Mouse (Mus musculus): ENCODE data around the gene Atp5b.
"Not testable (repeated sequence)": the region's sequence is repeated elsewhere in the genome, so short reads cannot be mapped to it uniquely, and the experiment has no call there.

Atp5b gene

DNA sequence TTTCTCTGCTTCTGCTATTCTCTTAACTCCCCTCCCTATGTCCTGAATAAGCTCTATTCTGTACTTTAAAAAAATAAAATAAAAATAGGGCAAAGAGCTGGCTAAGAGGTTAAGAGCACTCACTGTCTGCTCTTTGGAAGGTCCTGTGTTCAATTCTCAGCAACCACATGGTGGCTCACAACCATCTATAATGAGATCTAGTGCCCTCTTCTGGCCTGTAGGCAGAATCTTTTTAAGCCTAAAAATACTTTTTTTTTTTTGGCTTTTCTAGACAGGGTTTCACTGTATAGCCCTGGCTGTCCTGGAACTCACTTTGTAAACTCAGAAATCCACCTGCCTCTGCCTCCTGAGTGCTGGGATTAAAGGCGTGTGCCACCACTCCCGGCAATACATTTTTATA lies 12.6 kb upstream of the Atp5b start:
- DNase-seq, result not testable (repeated sequence)

DNA sequence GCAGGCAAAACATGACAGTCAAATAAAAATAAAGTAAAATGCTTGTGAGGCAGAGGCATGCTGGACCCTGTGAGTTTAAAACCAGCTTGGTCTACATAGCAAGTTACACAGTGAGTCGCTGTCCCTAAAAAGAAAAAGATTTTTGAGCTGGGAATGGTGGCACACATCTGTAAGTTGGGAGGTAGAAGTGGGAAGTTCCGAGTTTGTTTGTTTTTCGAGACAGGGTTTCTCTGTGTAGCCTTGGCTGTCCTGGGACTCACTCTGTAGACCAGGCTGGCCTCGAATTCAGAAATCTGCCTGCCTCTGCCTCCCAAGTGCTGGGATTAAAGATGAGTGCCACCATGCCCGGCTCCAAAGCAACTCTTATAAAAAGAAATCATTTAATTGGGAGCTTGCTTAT lies 4.8 kb upstream of the Atp5b start:
- DNase-seq, result not testable (repeated sequence)

DNA sequence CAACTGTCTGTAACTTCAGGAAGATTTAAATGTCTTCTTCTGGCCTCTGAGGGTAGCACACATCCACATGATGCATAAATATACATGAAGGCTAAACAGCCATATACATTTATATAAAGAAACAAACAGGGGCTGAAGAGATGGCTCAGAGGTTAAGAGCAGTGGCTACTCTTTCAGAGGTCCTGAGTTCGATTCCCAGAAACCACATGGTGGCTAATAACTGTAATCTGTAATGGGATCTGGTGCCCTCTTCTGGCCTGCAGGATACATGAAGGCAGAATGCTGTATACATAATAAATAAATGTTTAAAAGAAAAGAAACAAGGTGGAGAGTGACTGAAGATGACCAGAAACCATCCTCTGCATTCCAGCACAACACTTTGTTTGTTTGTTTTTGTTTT lies 2.6 kb upstream of the Atp5b start:
- peak in 1 of 2 experiments; percentile 23 for DNase-seq

DNA sequence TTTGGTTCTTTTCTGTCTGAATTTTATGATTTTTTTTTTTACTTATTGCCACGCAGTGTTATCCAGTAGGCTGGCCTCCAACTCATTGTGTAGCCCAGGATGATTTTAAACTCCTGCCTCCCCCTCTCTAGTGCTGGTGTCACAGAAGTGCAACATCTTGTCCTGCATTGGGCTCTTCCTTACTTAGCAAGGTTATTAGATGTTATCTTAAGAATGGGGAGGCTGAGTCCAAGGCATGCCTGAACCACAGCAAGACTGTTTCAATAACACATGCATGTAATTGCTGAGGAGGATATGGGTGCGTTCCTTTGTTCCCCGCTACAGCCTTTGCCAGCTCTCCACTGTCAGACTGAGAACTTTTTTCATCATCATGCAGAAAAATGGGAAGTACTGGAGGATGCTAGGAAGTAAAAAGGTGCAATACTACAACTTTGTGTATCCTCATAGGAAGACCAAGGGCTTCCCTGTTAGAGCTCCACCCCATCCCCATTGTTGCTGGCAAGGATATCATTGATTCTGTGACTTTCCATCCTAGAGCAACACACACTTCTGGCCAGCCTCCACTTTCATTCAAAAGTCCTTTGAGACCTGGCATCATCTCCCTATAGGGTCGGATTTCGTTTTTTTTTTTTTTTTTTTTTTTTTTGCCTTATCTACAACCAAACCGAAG lies 1.1 kb upstream of the Atp5b start:
- no peak for DNase-seq

DNA sequence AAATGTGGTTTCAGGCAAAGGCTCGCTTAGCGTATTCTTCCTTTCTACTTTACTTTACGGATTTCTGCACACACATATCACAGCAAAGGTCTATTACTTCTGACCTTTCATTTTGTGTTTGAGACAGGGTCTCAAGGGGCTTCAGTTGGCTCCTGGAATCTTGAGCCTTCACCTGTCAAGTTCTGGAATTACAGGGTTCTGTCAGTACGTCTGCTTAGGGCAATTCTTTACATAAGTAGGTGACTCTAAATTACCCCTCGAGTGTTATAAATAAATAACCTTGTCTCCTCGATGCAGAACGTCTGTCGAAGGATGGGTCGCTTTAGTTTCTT lies 630 bp upstream of the Atp5b start:
- DNase-seq, result no peak

DNA sequence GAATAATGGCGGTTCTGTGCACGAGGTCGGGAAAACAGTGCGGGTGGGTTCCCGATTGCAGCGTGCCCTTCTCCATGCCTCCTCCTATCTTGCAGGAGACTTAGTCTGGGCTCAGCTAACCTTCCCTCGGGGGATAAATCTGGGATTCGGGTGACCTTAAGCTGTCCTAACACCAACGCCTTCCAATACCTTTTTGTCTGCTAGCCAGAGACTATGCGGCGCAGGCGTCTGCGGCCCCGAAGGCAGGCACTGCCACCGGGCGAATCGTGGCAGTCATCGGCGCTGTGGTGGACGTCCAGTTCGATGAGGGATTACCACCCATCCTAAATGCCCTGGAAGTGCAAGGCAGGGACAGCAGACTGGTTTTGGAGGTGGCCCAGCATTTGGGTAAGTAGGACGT lies 615 bp downstream of the Atp5b start:
- DNase-seq, result peak; percentile 42 to 48

DNA sequence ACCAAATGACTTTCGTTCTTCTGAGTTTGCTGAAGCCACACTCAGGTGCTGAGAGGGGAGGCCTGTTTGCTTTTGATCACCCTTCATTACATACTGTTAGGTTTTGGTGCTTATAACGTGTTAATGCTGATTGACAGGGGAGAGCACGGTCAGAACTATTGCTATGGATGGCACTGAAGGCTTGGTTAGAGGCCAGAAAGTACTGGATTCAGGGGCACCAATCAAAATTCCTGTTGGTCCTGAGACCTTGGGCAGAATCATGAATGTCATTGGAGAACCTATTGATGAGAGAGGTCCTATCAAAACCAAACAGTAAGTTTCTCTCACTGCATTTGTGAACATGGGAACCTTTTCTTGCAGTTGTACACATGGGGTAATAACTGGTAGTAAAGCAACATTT lies 1.1 kb downstream of the Atp5b start:
- no peak for DNase-seq

DNA sequence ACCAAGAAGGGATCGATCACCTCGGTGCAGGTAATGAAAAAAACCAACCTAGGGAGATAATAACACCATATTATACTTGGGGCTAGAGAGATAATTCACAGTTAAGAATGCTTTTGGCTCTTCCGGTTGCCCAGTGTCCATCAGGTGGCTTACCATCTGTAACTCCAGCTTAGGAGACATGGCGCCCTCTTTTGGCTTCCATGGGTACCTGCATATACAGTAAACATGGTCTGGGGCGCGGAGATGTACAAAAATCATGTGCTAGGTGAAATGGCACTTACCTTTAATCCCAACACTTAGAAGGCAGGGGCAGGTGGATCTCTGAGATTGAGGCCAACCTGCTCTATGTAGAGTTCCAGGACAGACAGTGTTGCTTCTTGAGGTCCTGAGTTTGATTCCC lies 3.3 kb downstream of the Atp5b start:
- peak in 1 of 2 experiments; percentile 55 for DNase-seq

DNA sequence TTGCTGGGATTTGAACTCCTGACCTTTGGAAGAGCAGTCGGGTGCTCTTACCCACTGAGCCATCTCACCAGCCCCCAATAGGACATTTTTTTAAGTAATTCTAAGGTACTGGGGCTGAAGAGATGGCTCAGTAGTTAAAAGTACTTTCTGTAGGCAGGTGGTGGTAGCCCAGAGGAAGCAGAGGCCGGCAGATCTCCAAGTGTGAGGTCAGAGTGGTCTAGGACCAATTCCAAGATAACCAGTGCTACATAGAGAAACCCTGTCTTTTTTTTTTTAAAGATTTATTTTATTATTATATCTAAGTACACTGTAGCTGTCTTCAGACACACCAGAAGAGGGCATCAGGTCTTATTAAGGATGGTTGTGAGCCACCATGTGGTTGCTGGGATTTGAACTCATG lies 4.1 kb downstream of the Atp5b start:
- DNase-seq, result not testable (repeated sequence)

DNA sequence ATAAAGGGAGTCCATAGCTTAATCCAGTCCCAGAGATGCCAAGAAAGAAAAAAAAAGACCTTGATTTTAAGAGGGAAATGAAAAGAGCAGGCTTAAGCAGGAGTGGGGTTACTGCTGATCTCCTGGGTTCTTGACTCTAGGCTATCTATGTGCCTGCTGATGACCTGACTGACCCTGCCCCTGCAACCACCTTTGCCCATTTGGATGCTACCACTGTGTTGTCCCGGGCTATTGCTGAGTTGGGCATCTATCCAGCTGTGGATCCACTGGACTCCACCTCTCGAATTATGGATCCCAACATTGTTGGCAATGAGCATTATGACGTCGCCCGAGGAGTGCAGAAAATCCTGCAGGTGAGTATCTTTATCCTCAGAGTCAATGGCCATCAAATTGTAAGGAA lies 5.1 kb downstream of the Atp5b start:
- no peak for DNase-seq

DNA sequence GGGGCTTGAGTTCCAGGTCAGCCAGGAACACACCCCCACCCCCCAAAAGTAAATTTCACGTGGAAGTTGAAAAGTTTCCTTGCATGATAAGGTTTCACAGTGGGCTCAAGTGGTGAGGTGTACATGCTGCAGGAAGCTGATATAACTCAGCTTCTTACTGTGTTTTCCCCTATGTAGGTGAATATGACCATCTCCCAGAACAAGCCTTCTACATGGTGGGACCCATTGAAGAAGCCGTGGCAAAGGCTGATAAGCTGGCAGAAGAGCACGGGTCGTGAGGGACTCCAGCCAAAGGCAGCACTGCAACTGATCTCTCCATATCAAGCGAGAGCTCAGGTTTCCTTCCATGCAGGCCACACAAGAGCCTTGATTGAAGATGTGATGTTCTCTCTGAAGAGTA lies 6.8 kb downstream of the Atp5b start:
- DNase-seq, result no peak

DNA sequence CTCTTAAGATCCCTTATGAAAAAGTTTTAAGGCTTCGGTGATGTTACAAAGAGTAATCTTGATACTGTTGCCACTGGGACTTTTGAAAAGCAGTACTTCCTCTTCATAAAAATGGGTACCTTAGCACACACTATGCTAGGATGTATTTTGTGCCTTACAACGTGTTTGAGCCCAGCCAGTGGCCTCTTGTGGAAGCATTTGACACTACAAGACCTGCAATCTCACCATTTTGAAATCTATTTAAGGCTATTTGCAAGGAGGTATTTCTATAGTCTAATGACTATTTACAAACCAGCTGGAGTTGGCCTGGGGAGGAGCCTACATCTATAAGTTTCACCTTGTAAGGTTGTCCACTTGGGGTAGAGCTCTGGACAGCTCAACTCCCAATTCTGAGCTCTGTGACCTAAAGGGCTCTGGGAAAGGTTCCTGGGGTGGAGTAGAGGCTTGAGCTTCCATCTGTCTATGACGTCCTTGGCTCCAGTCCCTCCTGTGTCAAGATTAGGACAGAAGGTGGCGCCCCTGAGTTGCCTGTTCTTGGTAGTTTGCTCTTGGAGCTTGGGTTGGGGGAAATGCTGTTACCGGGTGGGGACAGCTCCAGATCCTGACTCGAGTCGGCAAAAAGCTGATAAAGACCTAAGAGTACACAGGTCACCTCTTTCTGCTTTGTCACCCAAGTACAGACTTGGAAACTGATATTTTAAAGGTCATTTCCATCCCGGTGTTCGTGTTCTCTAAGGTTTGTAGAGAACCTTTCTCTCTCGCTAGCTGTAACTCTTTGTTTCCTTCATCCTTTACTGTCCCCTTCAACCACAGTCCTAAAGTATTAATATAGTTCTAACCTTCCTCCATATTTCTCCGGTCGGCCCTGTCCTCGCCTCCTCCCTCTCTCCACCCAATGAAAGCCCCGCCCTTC lies 7.8 kb downstream of the Atp5b start:
- DNase-seq, result peak; percentile 88 to 93

DNA sequence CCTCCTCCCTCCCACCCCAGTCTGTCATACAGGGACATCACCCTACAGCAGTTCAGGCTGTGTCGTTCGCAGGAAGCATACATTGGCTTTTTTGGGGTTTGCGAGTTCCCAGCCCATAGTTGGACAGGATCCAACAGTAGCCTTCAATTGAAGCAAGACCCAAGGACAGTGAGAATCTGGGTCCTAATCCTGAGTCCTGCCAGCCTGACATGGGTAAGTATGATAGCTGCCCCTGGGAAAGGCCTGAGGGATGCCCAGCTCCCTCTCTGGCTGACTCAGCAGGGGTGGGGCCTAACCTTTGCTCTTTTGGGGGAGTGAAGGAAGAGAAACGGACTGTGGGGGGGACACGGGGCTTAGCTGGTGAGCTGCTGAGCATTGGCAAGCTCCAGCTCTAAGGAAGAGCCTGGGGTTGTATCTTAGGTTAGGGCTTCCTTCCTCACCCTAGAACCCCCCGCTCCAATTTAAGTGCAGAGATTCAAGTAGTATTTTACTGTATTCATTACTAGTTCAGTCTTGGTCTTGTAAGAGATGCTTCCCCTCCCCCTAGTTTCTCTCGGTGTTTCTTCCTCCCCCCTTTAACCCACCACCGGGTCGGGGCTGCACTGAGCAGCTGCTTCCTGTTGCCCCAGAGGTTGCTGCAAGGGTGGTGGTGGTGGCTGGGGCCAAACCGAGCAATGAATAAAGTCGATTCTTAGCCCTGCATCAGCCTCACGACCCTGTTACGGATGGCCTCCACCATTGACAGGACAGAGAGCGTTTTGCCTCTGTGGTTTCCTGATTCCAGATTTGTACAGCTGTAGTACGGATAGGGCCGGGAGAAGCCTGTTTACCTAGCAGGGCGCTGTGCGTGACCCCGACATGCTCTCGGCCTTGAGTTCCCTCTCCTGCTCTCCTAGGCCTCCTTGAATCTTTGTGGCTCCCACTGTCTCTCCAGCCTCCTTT lies 8.8 kb downstream of the Atp5b start, which contains the start of gene Baz2a:
Baz2a (plus strand) TSS at position 14 of the 942 bp plus-strand sequence.
- peak; percentile 61 to 70 for DNase-seq

DNA sequence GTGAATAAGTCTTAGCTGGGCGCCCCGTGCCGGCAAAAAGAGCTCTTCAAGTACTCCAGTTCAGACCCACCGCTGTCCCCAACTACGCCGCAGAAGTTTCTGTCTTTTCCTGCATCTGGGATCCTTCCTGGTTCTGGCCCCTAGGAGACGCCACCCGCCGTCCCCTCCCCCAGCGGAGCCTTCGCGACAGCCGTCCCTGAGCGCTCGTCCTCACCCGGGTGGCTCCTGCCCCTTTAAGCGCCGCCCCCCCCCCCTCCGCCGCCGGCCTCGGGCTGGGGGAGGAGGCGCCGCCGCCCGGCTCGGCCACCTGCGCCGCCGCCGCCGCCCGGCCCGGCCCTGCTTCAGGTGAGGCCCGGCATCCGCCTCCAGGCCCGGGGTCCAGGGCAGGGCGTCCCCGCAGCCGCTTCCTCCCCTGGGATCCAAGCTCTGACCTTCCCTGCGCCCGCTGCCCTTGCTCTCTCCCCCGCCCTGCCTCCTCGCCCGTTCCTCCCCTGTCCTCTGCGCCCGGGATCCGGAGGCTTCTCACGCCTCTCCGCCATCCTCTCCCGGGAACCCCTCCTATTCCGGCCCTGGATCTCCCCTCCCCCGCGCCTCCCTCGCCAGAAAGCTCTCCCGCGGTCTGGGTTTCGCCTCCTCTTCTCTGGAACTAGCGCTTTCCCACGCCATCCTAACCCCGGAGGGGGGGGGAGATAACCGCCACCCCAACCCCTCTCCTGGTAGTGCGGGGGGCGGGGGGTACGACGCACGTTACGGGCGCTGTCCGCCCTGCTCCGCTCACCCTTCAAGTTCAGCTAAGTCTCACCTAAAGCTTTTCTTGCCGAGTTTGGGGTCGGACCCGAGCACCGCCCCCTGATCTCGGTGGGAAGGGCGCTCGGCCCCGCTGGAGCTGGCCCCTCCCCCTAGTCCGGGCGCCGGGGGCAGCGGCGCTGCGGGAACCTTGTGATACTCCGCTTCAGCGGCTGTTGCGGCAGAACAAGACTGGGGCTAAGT lies 9.7 kb downstream of the Atp5b start:
- DNase-seq, result peak; percentile 90 to 92

DNA sequence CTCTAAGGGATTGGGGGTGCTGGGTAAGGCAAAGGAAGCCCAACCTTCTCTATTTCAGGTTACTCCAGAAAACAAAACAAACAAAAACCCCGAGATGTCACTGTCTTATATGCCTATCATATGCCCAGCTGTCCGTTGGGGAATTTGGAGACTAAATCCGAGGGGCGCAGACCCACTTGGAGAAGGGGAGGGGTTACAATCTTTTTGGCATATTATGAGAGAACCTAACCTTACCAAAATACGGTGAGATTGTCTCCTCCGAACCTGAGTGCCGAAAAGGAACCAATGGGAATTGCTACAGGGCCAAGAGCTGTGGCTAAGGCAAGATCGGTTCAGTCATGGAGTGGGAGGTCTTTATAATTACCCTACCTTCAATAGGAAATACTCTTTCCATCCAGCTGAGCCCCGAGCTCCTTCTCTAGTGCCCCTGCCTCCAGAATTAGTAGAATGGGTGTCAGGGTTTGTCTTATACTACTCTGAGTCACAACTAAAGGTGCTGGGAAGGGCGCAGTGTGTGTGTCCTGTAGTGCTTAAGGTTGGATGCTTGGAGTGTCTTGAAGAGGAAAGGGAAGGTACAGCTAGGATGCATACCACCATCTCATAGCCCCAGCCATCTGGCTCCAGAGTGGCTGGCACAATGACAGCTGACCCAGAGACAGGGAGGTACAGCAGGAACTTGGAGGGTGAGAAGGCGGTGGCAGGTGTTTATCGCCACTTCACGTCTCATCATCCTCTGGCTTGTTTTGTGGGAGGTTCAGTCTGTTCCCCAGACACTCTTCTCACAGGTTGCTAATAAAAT lies 10.6 kb downstream of the Atp5b start:
- peak; percentile 25 to 45 for DNase-seq

DNA sequence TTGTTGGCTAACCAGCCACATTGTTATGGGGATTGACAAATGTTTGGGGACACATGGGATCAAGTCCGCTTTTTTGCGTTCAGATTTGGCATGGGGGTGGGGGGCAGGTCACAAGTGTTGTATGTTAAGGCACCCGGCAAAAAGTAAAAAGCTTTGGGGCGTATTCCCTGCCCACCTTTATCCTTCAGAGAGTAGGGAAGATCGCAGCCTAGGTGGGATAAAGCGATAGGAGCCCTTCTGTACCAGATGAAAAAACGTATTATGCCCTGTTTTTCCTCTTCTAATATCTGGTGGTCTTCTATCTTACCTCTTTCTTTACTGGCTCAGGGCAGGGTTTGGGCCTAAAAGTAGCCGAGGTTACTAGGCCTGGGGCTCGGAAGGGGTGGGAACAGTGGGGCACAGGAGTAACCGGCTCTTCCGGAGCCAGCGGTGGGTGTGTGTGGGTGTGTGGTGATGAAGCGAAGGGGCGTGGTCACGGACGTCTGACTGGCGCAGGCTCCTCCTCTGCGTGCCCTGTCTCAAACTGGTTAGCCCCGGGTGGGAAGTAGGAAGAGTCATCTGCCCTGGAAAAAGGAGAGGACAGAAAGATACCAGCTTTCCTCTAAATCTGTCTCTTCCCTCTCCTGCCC lies 11.4 kb downstream of the Atp5b start:
- DNase-seq, result peak; percentile 92 to 94

DNA sequence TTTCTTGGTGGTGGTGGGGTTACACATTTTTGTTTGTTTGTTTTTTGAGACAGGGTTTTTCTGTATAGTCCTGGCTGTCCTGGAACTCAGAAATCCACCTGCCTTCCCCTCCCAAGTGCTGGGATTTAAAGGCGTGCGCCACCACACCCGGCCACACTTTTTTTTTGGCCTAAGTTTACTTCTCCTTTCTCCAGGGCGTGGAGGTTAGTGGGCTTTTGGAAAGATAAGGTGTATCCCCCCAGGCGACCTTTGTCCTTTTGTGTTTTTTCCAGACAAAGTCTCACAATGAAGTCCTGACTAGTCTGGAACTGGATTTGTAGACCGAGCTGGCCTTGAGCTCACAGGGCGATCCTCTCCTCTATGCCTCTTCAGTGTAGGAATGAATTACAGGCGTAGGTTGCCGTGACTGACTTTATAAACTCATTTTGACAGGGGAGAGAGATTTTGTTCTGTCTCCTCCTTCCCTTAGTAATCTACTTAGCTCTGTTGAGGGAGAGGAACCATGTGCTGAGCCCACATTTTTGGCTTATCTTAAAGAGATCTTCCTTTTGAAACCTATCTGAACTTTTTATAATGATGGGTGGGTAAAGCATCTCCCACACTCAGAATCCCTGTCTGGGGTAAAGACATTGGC lies 12.0 kb downstream of the Atp5b start:
- no peak for DNase-seq

DNA sequence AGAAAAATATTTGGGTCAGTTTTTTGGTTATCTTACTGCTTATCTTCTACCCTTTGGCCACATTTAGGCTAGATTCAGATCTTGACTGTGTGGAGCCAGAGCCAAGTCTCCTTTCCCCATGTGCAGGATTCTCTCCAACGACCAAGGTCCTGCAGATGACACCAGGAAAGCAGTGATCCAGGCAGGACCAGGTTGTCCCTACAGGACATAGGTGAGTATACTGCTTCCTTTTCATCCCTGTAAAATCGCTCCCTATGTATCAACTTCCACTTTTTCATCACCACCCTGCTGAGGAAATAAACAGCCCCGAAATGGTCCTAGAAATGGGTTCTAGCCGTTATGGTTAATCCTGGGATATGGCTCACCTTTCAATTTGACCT lies 13.2 kb downstream of the Atp5b start:
- DNase-seq, result no peak

DNA sequence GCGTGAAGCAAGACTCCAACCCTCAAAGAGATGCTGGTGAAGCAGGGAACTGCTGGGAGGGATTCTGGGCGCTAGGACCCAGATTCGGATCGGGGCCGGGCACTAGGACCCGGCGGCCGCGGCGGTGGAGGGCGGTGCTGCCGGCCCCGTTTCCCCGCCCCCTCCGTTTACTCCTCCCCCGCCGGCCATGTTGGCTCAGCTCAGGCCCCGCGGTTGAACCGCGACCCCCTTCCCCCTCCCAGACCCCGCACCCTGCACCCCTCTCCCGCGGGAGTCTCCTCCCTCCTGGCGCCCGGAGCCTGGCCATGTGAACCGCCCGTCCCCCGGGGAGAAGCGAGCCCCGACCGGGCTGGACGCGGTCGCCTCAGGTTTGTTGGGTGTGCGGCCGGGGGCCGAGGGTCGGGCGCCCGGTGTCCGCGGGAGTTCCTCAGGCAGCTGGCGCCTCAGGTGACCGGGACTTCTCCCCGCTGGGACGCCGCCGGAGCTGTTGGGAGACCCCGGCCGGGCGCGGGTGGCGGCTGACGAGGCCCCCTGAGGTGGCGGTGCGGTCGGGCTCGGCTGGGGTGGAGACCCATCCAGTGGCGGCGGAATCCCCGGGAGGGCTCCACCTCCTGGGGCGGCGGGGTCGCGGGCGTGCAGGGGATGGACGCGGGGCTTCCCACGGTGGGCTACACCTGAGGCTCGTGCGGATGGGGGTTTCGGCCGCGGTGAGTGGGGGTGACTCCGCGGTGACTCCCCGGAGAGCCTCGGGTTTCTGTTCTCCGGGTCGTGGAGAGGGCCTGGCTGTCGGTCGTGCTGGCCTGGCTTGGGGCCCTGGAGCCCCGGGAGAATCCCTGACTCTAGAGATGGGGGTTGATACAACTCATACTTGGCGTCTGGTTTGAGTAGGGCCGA lies 13.9 kb downstream of the Atp5b start:
- DNase-seq, result peak; percentile 90
